Mouse (Mus musculus) kidney, adult 2 months (tissue): ENCODE measurements around the gene Th.

ENCODE experiments used
- CTCF ChIP-seq: fragments of 200-500 bp; conservative IDR thresholded peaks from 2 replicates; pipeline ENCODE4 v1.5.1; 2011; ENCODE audit warnings: low read depth, mild to moderate bottlenecking, control low read depth, low read length, moderate library complexity, mixed read lengths; ENCODE audit not compliant: insufficient read depth, insufficient read length
- POLR2A ChIP-seq: fragments of 200-500 bp; IDR thresholded peaks from one replicate; pipeline ENCODE4 v1.6.1; 2011; ENCODE audit warnings: low read depth, low read length, control low read depth

DNA sequence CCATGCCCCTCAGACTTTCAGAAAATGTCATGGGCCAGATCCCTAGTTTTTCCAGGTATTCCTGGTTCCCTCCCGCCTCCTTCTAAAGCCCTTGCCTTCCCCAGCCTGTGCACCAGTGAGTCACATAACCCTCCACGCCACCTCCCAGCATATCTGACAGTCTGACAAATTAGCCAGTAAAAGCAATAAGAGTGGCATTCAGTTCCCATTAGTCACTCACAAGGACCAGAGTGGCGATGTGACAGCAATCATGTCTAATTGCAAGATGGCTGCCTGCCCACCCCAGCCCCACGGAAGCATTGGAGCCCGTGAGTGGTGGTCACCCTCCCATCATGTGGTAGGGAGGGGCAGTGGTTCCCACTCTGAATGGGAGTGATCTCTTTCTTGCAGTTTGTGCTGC, 25.3 kb downstream of the Th start:
- no peak for TF ChIP-seq CTCF
- no peak for TF ChIP-seq POLR2A
